Mouse (Mus musculus) ES-Bruce4 (cell line): ENCODE measurements at regions not wholly inside any gene's neighbourhood (a gene's known extent, or its start where the extent isn't known, plus 50 kb on each side); places are given as distances from the start of the nearest gene placed in this dataset.

Source experiments
- CTCF ChIP-seq: IDR thresholded peaks from one replicate; pipeline ENCODE4 v1.8.1; 2011; ENCODE audit warnings: low read depth, low read length
- EP300 ChIP-seq: IDR thresholded peaks from 2 replicates; pipeline ENCODE4 v1.6.1; 2011; ENCODE audit warnings: low read depth, low read length; ENCODE audit not compliant: insufficient read depth
- POLR2A ChIP-seq: IDR thresholded peaks from one replicate; pipeline ENCODE4 v1.8.1; 2011; ENCODE audit warnings: low read length; ENCODE audit not compliant: insufficient read depth

DNA sequence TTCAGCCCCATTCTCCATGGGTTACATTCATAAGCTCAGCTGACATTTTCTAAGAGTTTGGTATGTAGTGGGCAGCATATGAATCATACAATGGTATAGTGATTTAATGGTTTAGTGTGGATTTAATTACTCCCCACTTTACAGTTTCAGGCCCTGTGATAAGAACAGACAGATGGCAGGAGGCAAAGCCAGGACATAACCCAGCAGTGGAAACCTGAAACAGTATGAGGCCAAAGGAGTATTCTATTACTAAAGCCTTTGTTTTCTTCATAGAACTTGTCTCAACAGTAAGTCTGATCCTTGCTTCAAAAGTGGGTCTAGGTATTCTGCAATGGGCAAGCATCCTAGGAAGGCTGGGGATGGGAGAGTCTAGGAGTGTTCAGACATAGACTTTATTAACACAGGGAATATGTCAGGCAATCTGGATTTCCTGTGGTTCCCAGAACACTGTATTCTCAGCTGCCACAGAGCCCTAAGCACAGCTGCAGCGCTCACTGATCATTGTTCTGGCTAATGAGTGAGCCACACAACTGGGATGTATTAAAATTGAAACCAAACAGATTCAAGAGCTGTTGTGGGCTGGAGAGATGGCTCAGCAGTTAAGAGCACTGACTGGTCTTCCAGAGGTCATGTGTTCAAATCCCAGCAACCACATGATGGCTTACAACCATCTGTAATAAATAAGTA, 604.6 kb downstream of the Diaph3 start:
- TF ChIP-seq POLR2A, result no peak
- no peak for TF ChIP-seq EP300
- TF ChIP-seq CTCF, result no peak
